Mouse (Mus musculus) embryonic facial prominence, embryonic 10.5 days (tissue): ENCODE data around the gene Bpifa1. TPM values are rescaled to one million over a fixed set of nuclear protein-coding genes. Genes with fewer than 3 reads are reported as not detected.
"Not testable (repeated sequence)": the region's sequence is repeated elsewhere in the genome, so short reads cannot be mapped to it uniquely, and the experiment has no call there.

Source experiments
- DNase-seq: peaks from one replicate; pipeline ENCODE4 v3.0.0-alpha.2; 2017; ENCODE audit warnings: low spot score
- H3K27ac ChIP-seq: fragments of 300-500 bp; sonication (generic); replicated peaks from 2 replicates; pipeline ENCODE4 v1.5.1; 2016; ENCODE audit warnings: mild to moderate bottlenecking
- H3K27me3 ChIP-seq: fragments of 300-500 bp; sonication (generic); replicated peaks from 2 replicates; pipeline ENCODE4 v1.6.1; 2016; ENCODE audit warnings: low read depth, mild to moderate bottlenecking; ENCODE audit not compliant: poor library complexity, severe bottlenecking
- H3K36me3 ChIP-seq: fragments of 300-500 bp; sonication (generic); replicated peaks from 2 replicates; pipeline ENCODE4 v1.6.1; 2016; ENCODE audit warnings: mild to moderate bottlenecking, moderate library complexity
- H3K4me1 ChIP-seq: fragments of 300-500 bp; sonication (generic); 2 replicates; pipeline ENCODE4 v1.6.1; 2016
- H3K4me3 ChIP-seq: fragments of 300-500 bp; sonication (generic); 2 replicates; pipeline ENCODE4 v1.5.1; 2016; ENCODE audit warnings: mild to moderate bottlenecking, moderate library complexity
- H3K9me3 ChIP-seq: fragments of 300-500 bp; sonication (generic); 2 replicates; pipeline ENCODE4 v1.6.1; 2016; ENCODE audit warnings: mild to moderate bottlenecking
- WGBS: fragments of 180-500 bp; shearing (Covaris S2); methylation state at CpG from one replicate; pipeline ENCODE4 v1.1.7; 2016; 5-methylcytosine and 5-hydroxymethylcytosine counted together
- polyA plus RNA-seq: library from polyadenylated mRNA; unstranded; fragments of >200 nt; fragmentation: Nextera tagmentation; extraction: Ambion mirVana; gene quantifications from 2 replicates; pipeline ENCODE4 v1.2.1, GENCODE M21; 2016

Gene Bpifa1
- polyA plus RNA-seq, 1 experiment from 2014 or later, result not detected

DNA sequence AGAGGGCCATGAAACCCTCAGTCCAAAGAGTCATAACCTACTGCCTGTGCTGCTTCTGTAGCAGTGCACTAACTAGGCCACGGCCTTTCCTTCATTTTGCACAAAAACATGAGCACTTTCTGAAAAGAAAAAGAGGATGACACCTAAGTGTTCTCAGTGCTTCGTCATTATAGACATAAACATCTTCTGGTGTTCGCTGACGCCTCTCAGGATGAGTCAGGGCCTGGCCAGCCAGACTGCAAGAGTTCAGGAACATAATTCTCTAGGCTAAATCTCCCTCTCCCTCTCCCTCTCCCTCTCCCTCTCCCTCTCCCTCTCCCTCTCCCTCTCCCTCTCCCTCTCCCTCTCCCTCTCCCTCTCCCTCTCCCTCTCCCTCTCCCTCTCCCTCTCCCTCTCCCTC, 40.4 kb downstream of the Bpifa1 start:
- not testable (repeated sequence) for DNase-seq, H3K36me3 ChIP-seq, H3K4me1 ChIP-seq, H3K9me3 ChIP-seq, H3K4me3 ChIP-seq, H3K27me3 ChIP-seq, H3K27ac ChIP-seq
- 85% methylated on average over 4 of the region's 4 CpGs for WGBS

DNA sequence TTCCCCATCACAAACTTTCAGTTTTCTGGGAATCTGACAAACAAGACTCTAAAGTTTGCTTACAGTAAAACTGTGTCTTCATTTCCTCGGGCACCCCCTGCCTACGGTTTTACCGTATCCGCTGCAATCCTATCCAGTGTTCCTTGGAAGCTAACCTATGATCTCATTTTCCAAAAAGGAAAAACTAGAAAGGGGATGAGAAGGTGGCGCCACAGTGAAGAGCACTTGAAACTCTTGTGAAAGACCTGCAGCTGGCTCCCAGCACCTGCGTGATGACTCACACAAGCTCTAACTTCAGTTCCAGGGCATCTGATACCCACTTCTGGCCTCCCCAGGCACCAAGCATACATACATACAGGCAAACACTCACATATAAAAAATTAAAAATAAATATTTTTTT, 42.6 kb downstream of the Bpifa1 start:
- no peaks in the 10 kb centered on the region for H3K27me3 ChIP-seq
- DNase-seq, result no peak
- no peak overlapping the region for H3K27ac ChIP-seq
- 0 out of 2 replicates have a peak, but pooled peaks cover 4% of the 10 kb centered on the region for H3K4me1 ChIP-seq
- H3K9me3 ChIP-seq, result no peaks in the 10 kb centered on the region
- H3K36me3 ChIP-seq, result no peaks in the 10 kb centered on the region
- no peak overlapping the region for H3K4me3 ChIP-seq
- 88% methylated on average over 6 of the region's 6 CpGs for WGBS

DNA sequence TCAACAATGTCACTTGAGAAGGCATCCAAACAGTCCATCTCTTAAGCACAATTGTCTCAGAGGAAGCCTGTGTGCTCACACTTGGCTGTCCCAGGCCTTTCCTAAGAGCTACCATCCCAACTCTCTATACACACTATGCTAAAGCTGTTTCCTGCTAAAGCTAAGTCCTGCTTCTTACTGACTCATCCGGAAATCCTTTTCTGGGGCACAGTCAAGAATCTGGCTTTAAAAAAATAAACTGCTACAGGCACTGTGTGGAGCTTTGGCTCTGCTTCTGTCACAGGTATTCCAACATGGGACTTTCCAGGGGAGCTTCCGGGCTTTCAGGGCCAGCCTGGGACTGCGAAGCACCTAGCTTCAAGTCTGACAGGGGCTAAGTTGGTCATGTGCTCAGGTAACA, 43.1 kb downstream of the Bpifa1 start:
- no peaks in the 10 kb centered on the region for H3K27me3 ChIP-seq
- H3K4me1 ChIP-seq, result peaks cover 7% of the 10 kb centered on the region; the same call in 1 of the 2 replicates
- no peak overlapping the region for H3K4me3 ChIP-seq
- H3K9me3 ChIP-seq, result no peaks in the 10 kb centered on the region
- H3K36me3 ChIP-seq, result no peaks in the 10 kb centered on the region
- DNase-seq, result no peak
- 86% methylated on average over 3 of the region's 3 CpGs for WGBS
- H3K27ac ChIP-seq, result no peak overlapping the region

GRCm38 (mm10) chr2:154187468-154187867, 44.8 kb downstream of the Bpifa1 start:
- WGBS, result 44% methylated on average over 5 of the region's 5 CpGs

DNA sequence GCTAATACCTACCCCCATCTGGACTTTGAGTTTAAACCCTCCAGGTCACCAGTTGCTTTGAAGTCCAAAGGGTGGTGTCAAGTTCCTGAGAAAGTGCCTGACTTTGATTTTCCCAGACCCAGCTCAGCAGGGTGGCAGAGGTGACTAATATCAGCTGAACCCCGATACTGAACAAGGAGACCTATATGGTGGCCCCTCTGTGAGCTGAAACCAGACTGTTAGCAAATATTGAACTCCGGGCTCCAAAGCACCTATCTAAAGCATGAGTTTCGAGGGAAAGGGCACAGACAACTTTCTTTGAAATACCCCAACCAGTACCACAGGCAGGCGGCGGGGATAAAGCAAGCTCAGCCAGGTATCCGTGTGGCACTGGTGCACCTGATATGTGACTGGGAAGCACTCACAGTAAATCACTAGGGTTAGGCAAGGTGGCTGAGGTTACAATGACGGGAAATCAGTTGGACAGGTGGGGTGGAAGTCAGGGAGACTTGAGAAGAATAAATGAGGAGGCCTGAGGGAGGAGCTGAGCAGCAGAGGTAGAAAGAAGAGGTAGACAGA, 47.3 kb downstream of the Bpifa1 start:
- WGBS, result 81% methylated on average over 7 of the region's 7 CpGs

More at GRCm38 (mm10) chr2:154187468-154187867, 44.8 kb downstream of the Bpifa1 start:
- no peak for DNase-seq
- H3K27ac ChIP-seq, result no peak overlapping the region
- H3K36me3 ChIP-seq, result no peaks in the 10 kb centered on the region
- H3K4me3 ChIP-seq, result no peak overlapping the region
- H3K27me3 ChIP-seq, result no peaks in the 10 kb centered on the region
- peaks cover 12% of the 10 kb centered on the region; the same call in 1 of the 2 replicates for H3K4me1 ChIP-seq
- no peaks in the 10 kb centered on the region for H3K9me3 ChIP-seq

GRCm38 (mm10) chr2:154190546-154191258, 48.0 kb downstream of the Bpifa1 start, which contains the start of gene Bpifb1:
Bpifb1 (plus strand) TSS chr2:154190818.
- Histone ChIP-seq H3K36me3 (no peaks in the 10 kb centered on the region), H3K4me3 (no peak within 1 kb of the TSS), H3K27me3 (no peaks in the 10 kb centered on the region), H3K27ac (no peak within 1 kb of the TSS), H3K4me1 (peaks cover 12% of the 10 kb centered on the region; the same call in 1 of the 2 replicates), H3K9me3 (no peaks in the 10 kb centered on the region)
- DNase-seq, result no peak
- 84% methylated on average over 11 of the region's 11 CpGs for WGBS

More for the DNA sequence above, 47.3 kb downstream of the Bpifa1 start:
- H3K27ac ChIP-seq, result no peak overlapping the region
- H3K4me3 ChIP-seq, result no peak overlapping the region
- H3K36me3 ChIP-seq, result no peaks in the 10 kb centered on the region
- no peak for DNase-seq
- no peaks in the 10 kb centered on the region for H3K9me3 ChIP-seq
- peaks cover 12% of the 10 kb centered on the region; the same call in 1 of the 2 replicates for H3K4me1 ChIP-seq
- no peaks in the 10 kb centered on the region for H3K27me3 ChIP-seq

DNA sequence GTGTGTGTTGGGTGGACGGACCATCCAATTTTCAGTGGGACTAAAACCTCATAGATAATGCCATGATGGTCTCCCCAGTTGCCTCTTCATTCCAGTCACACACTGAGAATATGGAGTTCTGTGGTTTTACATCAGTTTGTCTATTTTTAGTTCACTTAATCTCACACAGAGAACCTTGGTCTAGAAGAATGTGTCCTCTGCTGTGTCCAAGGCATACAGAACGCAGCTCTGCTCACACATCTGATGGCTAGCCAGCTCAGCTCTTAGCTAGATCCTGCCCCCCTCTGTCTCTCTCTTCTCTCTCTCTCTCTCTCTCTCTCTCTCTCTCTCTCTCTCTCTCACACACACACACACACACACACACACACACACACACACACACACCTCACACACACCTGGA, 49.5 kb downstream of the Bpifa1 start:
- H3K4me1 ChIP-seq, result peaks cover 12% of the 10 kb centered on the region; the same call in 1 of the 2 replicates
- no peak overlapping the region for H3K4me3 ChIP-seq
- no peaks in the 10 kb centered on the region for H3K27me3 ChIP-seq
- no peaks in the 10 kb centered on the region for H3K9me3 ChIP-seq
- no peaks in the 10 kb centered on the region for H3K36me3 ChIP-seq
- WGBS, result 88% methylated on average over 2 of the region's 2 CpGs
- DNase-seq, result no peak
- H3K27ac ChIP-seq, result no peak overlapping the region

DNA sequence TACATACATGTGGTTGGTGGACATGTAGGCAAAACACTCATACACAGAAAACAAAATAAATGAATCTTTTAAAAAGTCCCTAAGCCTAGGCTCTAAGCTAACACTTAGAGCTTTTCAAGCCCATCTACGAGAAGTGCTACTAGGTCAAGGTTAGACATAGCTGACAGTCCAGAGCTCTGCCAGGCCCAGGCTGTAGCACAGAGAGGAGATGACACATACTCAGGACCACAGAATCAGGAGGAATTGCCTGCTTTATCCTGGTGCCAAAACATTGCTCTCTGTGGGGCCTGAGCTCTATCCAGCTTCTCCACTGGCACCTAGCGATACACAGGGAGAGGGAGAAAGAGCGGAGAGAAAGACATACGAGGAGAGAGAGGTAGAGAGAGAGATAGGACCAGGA, 50.4 kb downstream of the Bpifa1 start:
- no peak for DNase-seq
- H3K4me1 ChIP-seq, result peaks cover 12% of the 10 kb centered on the region; the same call in 1 of the 2 replicates
- WGBS, result 92% methylated on average over 4 of the region's 4 CpGs
- no peak overlapping the region for H3K4me3 ChIP-seq
- no peak overlapping the region for H3K27ac ChIP-seq
- no peaks in the 10 kb centered on the region for H3K27me3 ChIP-seq
- H3K36me3 ChIP-seq, result no peaks in the 10 kb centered on the region
- no peaks in the 10 kb centered on the region for H3K9me3 ChIP-seq

DNA sequence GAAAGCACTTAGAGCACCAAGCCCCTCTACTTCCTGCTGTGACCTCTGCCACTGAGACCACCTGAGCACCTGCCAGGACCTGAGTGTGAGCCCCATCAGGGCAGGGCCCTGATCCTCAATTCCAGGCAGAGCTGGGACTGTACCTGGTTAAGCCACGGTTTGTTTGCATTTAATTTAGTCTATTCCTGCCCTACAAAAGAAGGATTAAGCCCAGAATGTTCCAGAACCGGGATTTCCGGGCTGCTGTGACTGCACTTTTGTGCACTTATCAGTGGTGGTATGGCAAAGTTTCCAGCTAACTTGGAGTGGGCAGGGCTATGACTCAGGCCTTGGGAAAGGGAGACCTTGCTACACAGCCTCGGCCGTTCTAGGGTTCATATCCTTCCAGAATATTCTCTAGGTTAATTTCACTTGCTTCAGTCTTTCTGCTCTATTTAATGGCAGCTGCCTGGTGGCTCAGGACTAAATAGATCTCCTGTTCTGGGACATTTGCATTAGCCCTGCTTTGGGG, 51.4 kb downstream of the Bpifa1 start:
- H3K27ac ChIP-seq, result no peak overlapping the region

DNA sequence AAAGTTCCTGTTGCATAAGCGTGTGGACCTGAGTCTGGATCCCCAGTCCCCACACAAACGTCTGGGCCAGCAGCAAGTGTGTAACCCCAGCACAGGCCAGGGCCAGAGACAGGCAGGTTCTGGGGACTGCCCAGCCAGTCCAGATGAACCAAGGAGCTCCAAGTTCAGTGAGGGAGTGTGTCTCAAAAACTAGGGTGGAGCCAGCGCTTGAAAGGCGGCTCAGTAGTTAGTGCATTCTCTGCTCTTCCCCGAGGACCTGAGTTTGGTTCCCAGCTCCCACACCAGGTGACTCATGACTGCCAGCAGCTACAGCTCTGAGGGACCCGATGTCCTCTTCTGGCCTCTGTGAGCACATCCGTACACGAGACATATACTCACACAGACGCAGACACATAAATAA, 54.4 kb downstream of the Bpifa1 start:
- Histone ChIP-seq H3K27ac (no peak overlapping the region), H3K27me3 (no peaks in the 10 kb centered on the region), H3K4me1 (no peaks in the 10 kb centered on the region), H3K4me3 (no peak overlapping the region), H3K36me3 (no peaks in the 10 kb centered on the region), H3K9me3 (no peaks in the 10 kb centered on the region)
- 89% methylated on average over 9 of the region's 9 CpGs for WGBS
- DNase-seq, result no peak

More for the DNA sequence above, 51.4 kb downstream of the Bpifa1 start:
- H3K4me1 ChIP-seq, result peaks cover 12% of the 10 kb centered on the region; the same call in 1 of the 2 replicates
- DNase-seq, result no peak
- no peaks in the 10 kb centered on the region for H3K9me3 ChIP-seq
- H3K36me3 ChIP-seq, result no peaks in the 10 kb centered on the region
- WGBS, result 79% methylated on average over 5 of the region's 5 CpGs
- H3K27me3 ChIP-seq, result no peaks in the 10 kb centered on the region
- H3K4me3 ChIP-seq, result no peak overlapping the region
